Mouse (Mus musculus): Measurements from ENCODE around the gene Cdkn2aip.

GRCm38 (mm10) chr8:47760685-47761084 lies 47.0 kb upstream of the Cdkn2aip start:
- TF ChIP-seq CTCF (IDR thresholded peaks at IDR 0.05; ENCODE audit: borderline replicate concordance, control insufficient read depth, extremely low read depth, insufficient read depth, low read length, poor library complexity) = no peak
- no peak for TF ChIP-seq POLR2A (IDR thresholded peaks at IDR 0.05; ENCODE audit: control insufficient read depth, extremely low read depth, insufficient read depth, low read length, poor library complexity)
